Mouse (Mus musculus) spleen, embryonic (tissue): ENCODE data around the gene Ankrd13a.

Experiments used
- CTCF ChIA-PET: fragments of 350-600 bp; sonication (Branson Sonifier 250); formaldehyde crosslinking; loops from one replicate; lab custom pipeline; 2022; lab: Charles Lee

Gene Ankrd13a

DNA sequence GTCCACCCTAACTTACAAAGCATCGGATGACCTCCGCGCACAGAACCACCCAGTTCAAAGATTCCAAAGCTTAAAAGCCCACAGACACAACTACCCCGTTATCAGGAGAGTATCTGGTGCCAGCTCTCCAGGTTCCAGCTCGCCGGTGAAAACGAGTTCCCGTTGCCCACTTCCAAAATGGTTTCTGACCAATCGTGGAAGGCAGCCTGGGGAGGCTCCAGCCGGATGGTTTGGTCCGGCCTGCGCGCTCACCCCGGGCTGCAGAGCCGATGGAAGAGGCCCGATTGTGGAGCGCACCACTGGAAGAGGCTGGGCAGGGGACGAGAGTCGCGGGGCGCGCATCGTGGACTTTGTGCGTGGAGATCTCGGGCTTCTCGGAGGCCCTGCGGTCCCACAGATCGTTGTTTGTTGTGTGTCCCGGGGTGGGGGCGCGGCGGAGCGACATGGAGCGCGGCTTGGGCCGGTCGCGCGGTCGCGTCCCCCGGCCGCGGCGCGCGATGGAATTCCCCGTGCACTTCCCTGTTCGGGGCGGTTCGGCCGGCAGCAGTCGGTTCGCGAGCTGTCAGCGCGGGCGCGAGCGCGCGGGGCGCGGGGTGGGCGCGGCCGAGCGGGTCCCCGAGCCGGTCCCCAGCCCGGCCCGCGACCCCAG is at the start of gene Ankrd13a:
Gene Ankrd13a (plus strand): TSS at position 275 of the 649 bp plus-strand sequence.
- CTCF ChIA-PET: interaction anchor here (1.0 to 1.2 kb wide), 2 partner anchors 8 to 21 kb away, joined by 3 read pairs; no protein-coding TSS in a partner anchor

DNA sequence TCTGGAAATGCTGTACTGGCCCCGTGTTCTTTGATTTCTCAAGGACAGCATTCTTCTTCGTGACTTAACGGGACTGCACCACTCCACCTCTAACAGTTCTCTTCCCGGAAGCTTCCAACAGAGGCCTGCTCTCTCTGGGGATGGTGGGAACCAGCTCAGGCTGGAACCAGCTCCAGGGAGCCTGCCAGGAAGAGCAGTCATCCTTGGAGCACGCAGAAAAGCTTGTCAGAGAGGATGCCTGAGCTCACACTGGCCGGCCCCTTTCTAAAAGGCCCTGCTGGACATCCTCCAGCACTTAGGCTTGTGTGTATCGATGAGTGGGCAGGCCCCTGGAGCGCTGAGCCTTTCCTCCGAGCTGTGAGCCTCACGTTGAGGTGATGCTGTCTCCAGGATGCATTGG is 46.3 kb upstream of the Ankrd13a start:
- CTCF ChIA-PET: interaction anchor here (0.5 kb wide), 1 partner anchor 26 kb away, joined by 3 read pairs; no protein-coding TSS in a partner anchor

DNA sequence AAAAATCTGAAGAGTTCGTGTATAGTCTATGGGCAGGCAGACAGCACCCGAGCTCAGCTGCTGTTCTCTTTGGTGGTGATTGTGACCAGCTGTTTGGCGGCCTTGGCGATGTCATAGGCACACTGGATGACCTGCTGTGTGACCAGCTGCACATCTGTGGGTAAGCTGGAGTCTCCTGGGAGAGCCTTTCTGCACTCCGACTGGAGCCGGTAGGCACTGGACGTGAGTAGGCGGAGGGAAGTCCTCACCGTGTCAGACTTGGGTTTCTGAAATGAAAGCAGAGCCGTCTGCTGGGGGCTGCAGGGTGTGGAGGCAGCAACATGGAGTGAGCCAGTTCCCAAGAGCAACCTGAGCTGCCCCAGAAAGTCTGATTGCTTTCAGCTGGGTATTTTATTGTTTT is 44.3 kb upstream of the Ankrd13a start:
- CTCF ChIA-PET: interaction anchor here (0.7 kb wide), 1 partner anchor 835 kb away, joined by 3 read pairs; the partner anchor contains the start of gene Gcn1l1

DNA sequence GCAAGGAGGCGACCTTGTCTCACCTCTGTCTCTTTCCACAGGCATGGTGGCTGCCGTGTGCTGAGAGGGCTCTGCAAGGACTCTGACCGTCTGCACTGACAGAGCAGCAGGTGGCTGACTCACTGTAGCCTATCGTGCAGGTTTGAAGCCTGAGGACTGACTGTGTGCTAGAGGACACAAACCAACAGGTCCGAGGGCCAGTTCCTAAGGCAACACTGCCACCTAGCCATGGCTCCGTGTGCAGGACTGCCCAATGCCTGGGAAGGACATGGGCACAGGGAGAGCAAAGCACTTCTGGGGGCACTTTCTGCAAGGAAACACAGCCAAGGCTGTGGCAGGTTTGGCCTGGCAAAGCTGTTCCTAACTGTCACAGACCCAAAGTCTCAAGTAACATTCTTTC is 43.0 kb upstream of the Ankrd13a start:
- CTCF ChIA-PET: no interaction called here

DNA sequence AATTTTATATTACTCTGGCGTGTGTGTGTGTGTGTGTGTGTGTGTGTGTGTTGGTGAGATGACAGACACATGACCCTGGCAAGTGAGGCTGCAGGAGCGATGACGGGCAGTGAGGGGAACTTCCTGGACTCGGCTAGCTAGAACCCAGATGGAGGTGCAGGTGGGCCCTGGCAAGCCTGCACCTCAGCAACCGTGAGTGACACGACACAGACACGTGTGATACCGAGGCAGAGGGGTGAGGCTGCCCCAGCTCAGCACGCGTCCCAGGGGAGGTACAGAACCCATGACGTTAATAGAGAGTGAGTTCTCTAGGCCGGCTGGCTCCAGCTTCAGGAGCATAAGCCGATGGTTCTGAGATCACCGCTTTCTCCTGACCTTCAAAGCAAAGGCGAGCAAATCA is 42.5 kb upstream of the Ankrd13a start:
- CTCF ChIA-PET: interaction anchor here (0.6 kb wide), 1 partner anchor 48 kb away, joined by 4 read pairs; no protein-coding TSS in a partner anchor

DNA sequence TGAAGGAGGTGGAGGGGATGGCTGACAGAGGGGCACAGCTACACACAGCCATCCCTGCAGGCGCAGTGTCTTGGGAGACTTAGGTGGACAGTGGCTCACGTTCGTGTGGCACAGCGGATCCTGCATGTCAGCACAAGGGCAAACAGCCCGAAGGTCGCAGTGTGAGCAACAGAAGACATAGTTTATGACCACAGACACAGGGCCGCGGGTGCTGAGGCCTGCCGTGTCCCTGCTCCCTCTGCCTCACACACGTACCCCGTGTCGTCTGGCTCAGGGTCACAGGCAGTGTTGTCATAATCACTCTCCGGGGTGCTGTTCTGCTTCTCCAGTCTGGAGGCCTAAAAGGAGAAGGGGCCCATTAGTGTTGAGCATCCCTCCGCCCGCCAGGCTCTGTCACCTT is 40.9 kb upstream of the Ankrd13a start:
- CTCF ChIA-PET: no interaction called here

DNA sequence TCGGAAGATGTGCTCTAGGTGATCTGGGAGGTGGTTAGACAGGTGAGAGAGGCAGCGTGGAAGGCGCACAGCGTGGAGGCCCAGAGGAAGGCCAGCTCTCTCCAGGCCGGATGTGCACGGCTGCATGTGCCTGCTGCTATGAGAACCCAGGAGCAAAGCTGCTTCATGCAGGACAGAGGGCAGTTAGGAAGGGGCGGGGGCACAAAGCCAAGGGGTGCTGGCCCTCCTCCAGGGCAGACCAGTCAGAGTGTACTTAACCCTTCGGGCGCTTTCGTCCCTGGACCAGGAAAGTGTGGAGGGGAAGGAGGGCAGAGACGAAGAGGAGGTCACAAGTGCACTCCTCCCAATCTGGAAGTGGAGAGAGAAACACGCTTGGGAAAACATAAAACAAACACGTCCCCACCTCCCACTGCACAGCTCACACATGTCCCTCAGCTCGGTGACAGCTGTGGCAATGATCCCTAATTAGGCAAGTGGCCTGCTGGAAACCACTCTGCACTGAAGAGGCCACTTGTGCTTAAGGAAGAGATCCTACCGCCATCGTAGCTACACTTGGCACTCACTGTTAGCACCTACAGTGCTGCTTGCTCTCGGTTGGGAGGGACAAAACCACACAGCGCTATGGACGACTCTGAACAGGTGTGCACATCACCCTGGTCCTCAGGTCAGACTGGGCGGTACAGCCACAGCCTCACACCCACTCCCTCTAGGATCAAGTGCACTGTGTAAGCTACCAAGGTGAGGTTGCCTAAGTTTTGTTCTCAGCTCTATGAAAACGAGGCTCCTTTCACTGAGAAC is 37.2 kb upstream of the Ankrd13a start:
- CTCF ChIA-PET: no interaction called here

DNA sequence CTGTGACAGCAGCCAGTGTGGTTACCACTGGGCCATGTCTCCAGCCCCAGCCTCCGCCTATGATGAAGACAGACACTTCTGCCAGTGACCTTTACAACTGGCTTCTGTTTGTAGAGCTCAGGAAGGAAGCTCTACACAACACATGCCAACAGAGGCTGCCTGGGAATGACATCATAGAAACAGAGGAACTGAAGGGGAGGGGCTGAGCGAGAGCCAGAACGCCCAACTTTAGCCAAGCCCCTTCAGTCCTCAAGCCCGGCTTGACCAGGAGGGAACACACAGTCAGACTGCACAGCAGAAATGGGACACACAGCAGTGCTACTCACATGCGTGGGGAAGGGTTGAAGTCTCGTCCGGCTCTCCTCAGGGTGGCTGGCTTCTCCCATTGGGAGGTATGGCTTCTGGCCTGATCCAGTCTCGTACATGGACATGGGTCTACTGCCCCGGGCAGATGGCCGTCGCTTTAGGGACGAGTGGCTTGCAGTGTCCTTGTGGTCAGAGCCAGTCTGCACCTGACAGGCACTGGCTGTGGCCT is 35.7 kb upstream of the Ankrd13a start:
- CTCF ChIA-PET: no interaction called here

DNA sequence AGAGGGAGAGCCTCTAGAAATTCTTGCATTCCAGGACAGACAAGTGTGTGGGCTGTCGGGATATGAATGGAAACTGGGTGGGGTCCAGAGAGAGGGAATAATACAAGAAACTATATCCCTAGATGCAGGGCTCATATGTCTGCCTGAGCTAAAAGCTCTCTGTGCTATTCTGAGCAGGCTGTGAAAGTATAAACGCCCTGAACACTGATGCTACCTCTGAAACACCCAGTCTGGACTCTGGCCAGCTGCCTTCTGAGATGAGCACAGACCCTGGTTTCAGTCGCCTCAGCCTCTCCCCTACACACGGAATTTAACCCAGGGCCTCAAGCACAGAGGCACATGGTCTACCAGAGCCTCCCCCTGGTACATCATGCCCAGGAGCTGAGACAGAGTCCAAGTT is 33.9 kb upstream of the Ankrd13a start:
- CTCF ChIA-PET: interaction anchor here (0.6 kb wide), 1 partner anchor 97 kb away, joined by 3 read pairs; no protein-coding TSS in a partner anchor

DNA sequence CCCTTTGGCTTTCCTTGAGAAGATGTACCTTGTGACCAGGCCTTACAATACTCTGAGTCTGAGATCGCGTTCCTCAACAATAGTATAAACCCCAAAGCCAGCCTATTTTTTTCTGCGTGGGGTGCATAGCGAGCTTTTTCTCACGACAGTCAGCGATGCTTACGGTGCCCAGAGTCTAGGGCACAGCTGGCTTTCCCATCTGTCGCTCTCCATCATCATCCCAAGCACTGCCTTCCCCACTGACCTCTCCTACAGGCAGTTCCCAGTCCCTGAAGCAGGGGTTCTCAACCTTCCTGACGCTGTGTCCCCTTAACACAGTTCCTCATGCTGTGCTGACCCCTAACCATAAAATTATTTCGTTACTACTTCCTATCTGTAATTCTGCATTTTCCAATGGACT is 31.9 kb upstream of the Ankrd13a start:
- CTCF ChIA-PET: no interaction called here

DNA sequence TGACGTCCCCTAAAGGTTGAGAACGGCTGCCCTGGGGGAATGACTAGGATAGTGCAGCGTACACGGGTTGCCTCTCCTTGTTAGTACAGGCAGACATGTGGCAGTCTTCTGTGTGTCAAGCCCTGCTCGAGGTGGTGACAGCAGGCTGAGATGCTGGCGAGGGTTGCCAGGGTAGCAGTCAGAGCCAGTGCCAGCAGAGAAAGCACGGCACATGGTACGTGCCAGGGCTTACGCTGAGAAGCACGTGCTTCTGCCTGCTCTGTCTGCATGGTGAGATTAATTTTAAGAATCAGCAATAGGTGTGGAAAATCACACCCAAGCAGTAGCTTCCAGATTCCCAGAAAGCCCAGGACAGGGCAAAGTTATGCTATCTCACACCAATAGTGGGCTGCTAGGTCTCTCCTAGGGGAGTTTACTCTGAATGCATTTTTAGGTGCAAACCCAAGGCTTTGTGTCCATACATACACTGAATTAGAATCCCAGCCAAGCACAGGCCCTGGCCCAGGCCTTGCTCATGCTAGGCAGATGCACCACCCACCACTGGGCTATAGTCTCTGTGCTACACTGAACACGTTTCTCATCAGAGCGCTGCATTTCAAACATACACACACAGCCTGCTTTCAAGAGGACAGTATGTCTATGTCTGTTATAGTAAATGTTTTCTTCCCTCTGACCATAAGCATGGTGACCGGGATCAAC is 31.3 kb upstream of the Ankrd13a start:
- CTCF ChIA-PET: no interaction called here

DNA sequence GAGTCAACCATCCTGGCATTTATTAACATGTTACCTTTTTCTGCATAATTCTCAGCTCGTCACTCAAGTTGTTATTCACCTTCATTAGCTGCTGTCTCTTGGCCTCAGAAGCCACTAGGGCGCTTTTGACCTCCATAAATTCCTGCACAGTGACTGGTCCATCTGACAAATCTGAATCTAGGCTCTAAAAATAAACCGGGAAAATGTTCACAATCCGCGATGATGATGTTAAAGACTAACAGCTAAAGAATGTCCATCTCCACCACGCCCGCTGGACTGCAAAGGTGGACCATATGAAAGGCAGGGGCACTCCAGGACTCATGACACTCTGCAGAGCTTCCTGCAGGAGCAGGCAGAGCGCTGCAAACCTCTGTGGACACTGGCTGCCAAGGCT is 30.8 kb upstream of the Ankrd13a start:
- CTCF ChIA-PET: interaction anchor here (0.6 kb wide), 1 partner anchor 224 kb away, joined by 10 read pairs; no protein-coding TSS in a partner anchor

DNA sequence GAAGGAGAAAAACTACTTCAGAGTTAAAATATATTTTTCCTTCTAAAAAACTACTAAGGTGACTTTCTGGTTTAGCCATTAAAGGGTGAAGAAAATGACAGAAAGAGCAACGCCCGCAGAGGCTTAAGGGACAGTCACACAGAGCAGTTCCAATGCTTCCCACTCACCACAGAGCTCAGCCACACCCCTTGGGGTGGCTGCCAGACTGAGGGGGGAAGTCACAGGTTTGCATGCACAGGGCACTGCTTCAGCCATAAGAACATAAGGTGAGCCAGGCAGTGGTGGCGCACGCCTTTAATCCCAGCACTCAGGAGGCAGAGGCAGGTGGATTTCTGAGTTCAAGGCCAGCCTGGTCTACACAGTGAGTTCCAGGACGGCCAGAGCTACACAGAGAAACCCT is 28.9 kb upstream of the Ankrd13a start:
- CTCF ChIA-PET: no interaction called here

DNA sequence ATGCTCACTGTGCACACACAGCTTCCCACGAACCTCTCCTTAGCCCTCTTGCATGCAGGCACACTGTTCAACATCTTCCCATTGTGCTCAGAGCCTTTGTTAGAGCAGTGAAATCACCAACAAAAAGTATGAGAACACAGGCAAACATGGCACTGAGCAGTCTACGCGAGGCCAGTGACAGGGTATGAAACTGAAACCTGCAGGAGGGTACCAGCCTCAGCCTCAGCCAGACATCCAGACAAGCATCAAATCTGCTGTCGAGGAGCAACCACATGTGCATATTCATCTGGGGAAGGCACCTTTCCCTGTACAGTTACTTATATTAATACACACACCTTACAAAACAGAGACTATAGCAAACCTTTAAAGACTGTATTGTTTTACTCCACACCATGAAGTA is 27.6 kb upstream of the Ankrd13a start:
- CTCF ChIA-PET: no interaction called here

DNA sequence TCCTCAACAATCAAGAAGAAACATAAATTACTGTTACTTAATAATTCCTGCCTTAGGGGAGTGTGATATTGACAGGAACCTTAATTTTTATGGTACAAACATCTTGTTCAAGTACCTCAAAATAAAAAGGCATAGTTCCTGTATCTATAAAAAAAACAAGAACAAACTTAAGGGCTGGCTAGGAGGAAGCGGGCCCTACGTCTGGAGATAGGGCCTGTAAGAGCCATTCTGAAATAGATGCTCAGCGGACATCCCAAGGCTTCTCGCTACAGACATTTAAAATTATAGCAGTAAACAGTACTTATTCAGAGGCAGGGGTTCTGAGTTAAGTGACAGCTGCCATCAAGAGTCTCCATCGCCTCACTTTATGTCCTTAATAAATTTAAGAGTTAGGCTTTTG is 27.0 kb upstream of the Ankrd13a start:
- CTCF ChIA-PET: no interaction called here

DNA sequence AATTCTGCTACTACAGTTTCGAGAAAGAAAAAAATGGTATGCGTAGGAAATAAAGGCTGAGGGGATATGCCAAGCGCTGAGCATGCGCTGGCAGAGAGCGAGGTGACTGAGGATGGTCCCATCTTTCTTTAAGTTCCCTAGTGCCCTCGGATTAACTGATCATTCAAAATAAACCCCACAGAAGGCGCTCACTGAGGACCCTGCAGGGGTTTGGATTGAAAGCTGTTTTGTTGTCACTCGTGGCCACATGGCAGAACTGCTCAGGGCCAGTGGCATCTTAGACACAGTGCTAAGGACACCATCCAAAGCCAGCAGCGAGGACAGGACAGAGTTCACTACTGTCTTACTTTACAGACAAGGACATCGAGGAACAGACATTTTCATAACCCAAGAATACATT is 24.2 kb upstream of the Ankrd13a start:
- CTCF ChIA-PET: no interaction called here

DNA sequence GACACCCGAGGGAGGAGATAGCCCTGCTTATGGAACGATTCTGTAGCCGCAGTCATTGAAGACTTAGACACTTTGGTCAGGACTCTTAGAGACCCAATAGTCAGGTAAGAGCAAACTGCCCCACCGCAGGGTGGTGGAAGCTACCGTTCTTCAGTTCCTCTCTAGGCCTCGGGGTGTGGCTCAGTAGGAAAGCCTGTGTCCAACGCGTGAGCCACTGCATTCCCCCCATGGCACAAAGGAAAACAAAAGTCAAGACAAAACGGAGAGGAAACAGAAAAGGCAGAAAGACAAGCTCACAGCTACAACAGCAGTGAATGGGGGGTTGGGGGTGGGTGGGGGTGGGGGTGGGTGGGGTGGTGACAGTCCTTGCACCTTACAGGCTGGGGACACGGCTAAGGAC is 22.1 kb upstream of the Ankrd13a start:
- CTCF ChIA-PET: interaction anchor here (1.2 kb wide), 1 partner anchor 13 kb away, joined by 3 read pairs; no protein-coding TSS in a partner anchor

DNA sequence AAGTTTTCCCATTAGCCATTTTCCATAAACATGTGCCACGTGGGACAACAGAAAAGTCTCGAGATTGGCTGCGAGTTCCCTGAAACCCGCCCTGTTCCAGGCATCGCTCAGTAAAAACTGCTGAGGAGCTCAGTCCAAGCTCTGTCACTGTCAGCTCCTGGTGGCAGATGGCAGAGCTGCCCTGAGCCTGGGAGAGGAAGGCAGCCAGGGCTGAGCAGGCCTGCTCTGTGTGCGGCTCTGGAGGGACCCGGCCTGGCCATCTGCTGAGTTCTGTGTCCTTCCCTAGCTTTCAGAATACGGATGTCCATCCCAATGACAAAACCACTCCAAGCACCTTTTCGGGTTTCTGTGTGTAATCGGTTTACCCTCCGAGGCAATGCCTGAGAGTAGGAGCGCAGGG is 21.1 kb upstream of the Ankrd13a start:
- CTCF ChIA-PET: interaction anchor here (0.7 kb wide), 1 partner anchor 25 kb away, joined by 3 read pairs; no protein-coding TSS in a partner anchor

DNA sequence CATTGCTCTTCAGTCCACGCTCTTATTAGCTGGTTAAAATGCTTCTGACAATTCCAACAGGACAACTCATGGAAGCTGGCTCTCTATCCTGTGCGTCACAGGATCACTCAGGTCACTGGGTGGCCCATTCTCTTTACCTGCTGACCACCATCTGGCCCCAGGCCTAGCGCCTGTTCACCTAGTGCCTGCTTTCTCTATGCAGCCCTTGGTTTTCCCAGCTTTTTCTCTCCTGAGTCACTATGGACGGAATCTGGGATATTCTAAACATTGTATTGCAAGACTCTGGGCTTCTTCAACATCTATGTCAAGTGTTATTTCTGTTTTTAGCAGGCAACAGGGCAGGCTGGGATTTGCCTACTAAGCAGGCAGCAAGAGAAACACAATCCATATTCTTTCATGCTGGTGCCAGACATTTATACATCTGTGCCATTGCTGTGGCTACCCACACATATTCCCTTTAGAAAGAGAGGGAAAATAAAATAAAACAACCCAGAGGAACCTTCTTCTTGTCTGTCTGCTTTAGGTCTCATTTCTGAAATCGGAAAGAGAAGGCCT is 14.9 kb upstream of the Ankrd13a start:
- CTCF ChIA-PET: no interaction called here

DNA sequence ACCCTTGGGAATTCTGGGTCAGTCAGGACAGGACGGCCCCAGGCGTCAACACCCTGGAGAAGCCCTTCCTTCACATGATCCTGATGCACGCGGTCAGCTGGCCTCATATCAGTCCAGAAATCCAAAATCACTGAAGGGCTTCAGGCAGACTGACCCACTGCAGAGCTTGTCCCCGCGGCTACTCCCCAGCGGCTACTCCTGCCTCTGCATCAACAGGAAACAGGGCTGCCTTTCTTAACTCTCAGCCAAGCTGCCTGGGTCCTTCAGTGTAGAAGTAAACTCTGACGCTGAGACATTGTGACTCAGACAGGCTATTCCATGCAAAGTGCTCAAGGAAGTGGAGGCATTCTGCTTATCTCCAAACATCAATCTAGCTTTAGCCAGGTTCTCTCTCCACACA is 12.5 kb upstream of the Ankrd13a start:
- CTCF ChIA-PET: interaction anchor here (0.5 kb wide), 1 partner anchor 418 kb away, joined by 3 read pairs; no protein-coding TSS in a partner anchor
